Mouse (Mus musculus) regulatory T cell (primary cell): ENCODE results near the gene Cpe.
"Not testable (repeated sequence)": the region's sequence is repeated elsewhere in the genome, so short reads cannot be mapped to it uniquely, and the experiment has no call there.

Experiments
- in situ Hi-C: fragments of 300-600 bp; cut with MboI, MseI; formaldehyde crosslinking; loops from one replicate; pipeline ENCODE4 v1.15.1; 2025; ENCODE audit warnings: high pct_unique_total_duplicates

Gene Cpe

DNA sequence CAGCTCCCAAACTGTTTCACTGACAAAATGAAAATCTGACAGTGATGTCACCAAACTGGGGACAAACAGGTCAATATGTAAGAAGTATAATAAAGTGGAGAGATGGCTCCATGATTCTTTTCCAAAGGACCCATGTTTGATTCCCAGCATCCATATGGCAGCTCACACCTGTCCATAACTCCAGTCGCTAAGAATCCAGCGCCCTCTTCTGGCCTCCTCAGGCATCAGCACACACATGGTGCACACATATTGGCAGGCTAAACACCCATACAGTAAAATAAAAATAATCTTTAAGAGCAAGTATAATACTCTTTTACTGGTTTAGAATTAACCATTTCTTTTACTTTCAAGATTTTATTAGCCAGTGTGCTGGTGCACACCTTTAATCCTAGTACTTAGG lies 16.5 kb downstream of the Cpe start:
- in situ Hi-C loops = no loop called here

DNA sequence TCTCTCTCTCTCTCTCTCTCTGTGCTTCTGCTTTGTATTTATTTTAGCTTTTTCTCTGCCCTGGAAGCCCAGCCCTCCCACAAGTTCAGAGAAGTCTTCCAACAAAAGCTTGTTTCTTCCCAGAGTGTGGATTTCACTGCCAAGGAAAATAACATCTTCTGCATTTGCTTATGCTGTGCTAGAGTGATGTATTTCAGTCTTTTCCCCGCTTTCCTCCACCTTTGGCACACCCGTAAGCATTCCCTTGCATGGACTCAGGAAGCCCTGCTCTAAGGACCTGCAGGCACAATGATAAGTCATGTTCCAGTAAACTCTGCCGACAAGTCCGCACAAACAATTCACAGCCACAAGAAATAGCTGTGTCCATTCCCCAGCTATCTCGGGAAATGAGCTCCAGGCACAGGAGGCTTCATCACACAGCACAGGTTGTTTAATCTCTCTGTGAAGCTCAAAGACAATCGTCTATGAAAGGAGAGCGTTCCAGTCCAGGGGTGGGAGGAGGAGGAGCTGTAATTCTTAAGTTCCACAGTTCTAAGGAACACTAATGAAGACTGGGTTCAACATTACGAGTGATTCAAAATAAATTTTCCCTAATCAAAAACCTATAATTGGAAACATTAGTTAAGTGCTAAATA lies 17.8 kb downstream of the Cpe start:
- in situ Hi-C loops = no loop called here

DNA sequence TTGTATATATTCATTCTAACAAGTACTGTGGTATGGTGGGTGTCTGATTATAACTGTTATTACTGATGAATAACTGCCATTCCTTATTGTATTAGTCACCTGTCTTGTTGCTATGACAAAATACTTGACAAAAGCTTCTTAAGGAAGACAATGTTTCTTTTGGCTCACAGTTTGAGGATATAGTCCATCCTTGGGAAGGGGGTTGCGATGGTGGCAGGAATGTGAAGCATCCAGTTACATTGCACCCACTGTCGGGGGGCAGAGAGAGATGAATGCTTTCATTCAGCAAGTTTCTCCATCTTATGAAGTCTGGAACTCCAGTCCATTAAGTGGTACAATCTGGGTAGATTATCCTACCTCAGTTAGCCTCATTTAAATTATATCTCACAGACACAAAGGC lies 19.9 kb downstream of the Cpe start:
- in situ Hi-C loops = no loop called here

DNA sequence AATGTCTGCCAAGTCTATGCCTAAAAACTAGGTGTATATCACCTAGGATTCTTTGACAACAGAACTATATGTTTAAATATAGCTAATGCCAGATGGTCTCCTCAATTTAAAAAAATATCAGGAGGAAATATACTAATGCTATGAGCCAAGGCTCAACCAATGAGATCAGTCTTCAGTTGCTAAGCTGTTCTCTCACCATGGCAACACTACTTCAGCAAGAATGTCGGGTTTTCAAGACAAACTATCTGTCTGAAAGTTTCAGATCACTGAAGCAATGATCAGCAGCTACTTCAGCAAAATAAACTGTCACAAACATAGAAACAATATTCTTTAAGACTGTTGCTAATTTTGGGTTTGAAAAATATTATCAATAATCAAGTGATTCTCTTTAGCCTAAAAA lies 20.9 kb downstream of the Cpe start:
- in situ Hi-C loops = no loop called here

DNA sequence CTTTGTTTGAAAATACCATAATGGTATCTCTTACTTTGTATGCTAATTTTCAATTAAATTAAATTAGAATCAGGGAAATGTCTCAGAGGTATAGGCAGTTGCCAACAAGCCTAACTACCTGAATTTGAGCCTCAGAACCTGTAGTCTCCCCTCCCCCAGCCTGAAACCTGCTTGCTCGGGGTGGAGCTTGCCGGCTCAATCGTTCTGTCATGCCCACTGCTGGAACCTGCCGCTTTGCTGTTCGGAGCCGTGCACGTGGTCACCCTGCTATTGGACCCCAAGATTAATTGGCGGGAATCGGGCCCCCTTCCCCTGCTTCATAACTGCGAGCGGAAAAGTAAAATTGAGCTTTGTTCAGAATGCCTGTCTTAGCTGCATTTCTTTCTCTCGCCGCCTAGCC lies 26.5 kb downstream of the Cpe start:
- in situ Hi-C loops = not testable (repeated sequence)

DNA sequence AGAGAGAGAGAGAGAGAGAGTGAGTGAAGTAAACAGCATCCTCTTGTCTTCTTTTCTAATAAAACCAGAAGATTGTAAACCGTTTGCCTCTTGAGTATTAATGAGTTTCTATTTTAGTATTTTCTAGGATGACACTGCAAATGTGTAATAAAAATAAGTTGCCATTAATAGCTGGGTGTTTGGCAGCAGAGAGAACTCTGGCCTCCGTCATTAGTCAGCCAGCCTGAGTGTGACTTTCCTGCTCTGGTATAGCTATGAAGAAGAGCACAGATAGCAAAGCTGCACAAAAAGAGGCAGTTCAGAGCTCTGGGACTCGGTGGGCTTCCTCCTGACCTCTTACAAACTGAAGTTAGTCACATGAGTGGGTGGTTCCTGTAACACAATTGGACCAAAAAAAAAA lies 27.3 kb downstream of the Cpe start:
- in situ Hi-C loops = no loop called here

DNA sequence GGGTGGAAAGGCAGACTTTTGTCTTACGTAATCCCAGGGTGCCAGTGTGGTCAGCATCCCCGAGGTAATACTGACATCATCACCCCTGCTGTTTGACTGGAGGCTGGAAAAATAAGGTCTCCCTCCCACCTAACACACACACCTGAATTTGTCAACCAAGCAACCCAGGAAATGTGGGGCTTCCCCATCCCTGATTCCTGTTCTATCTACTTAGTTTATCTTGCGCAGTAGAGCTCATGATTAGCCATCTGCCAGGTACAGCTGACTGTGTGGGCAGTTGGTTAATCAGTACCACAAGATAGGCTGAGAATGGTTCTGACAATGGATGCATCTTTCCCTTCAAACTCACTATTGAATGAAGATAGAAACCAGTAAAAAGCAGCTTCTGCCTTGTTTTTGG lies 28.0 kb downstream of the Cpe start:
- in situ Hi-C loops = no loop called here

DNA sequence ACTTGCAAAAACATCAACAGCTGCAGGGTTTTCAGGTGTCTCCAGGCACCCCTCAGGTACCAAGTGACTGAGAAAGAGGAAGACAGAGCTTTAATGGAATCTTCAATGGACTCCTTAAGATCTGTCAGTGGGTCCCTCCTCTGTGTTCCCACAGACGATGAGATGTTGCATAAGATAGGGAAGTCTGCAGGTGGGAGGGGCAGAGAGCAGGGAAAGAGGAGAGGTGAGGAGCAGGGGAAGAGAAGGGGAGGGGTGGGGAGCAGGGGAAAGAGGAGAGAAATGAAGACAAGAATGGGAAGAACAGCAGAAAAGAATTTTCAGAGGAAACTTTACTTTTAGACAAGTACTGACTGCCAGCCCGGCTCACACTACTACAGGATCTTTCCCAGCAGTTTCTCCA lies 28.5 kb downstream of the Cpe start:
- in situ Hi-C loops = no loop called here

DNA sequence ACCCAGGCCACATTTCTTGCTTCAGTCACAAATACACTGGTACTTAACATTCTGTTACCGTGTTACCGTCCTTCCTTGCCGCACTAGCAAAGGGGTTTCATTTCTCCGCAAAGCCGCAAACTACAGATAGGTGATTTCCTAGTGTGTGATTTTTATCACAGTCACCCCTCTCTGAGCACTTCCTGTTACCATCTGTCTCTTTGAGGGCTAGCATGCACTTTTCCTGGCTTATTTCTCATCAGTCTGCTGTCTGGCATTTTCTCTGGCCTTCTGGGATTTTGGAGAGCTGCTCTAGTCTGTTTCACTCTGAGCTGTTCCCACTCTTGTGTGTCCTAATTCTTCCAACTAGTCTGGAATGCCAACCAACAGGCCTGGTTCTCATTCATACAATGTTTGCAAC lies 33.8 kb downstream of the Cpe start:
- in situ Hi-C loops = no loop called here

DNA sequence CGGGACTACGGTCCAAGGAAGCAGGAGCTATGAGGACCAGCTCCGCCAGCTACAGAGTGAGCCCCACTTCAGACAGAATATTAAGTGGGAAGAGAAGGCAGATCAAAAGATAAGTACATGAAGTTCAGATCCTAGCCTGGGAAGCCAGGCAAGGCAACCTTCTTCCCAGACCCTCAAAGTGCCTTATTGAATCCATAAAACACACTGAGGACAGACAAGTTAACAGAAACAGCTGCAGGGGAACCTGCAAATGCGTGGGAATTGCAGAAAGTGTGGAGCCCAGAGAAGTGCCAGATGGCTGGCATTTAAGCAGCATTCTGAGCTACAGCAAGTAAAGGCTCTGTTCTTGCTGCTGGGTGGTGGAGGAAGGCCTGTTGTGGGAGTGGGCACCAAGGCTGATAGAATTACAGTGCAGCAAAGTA lies 34.9 kb downstream of the Cpe start:
- in situ Hi-C loops = no loop called here

DNA sequence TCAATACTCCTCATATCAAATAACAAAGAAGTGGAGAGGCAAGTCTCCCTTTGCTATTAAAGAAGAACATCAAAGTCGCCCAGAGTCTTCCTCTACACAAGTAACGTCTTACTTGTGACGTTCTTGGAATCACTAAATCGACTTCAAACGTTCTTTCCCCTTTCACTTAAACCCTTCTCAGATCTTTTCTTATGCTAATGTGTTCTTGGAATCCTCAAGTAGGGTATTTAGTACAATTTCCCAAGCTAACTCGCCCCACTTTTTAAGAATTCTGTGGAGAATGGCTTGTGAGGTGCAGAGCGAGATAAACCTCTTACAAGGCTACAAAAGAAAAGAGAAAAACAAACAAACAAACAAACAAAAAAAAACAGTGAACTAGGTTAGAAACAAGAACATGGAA lies 35.3 kb downstream of the Cpe start:
- in situ Hi-C loops = no loop called here

DNA sequence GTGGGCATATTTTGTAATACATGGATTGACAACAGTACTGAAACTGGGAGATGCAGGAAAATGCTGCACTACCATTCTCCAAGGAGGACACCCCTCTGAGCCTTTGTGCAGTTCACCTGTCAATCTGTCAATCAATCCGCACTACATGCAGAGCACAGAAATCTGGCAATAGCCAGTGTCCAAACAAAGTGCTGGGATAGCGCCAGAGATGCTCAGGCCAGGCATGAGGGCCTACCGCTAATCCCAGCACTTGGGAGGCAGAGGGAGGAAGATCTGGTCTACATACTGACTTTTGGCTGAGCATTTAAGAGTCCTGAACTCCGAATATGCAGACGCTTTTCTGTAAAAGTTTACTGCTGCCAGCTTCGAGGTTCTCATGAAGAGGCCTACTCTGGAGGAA lies 37.0 kb downstream of the Cpe start:
- in situ Hi-C loops = no loop called here

DNA sequence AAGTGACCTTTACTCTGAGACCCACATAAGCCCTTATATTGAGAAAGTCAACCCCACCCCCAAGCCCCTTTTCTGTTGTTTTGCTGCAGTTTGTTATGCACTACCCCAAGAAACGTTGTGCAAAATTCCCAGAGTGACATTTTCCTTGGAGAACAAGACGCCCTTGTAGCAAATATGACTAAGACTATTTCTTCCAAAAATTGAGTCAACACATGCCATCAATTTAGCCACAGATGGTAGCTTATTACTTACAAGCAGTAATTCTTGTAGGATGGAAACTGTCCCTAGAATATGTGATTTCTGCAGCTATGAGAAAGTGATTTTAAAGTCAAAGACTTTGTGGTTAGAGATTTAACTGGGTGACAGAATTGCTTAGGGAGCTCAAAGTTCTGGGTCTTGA lies 37.8 kb downstream of the Cpe start:
- in situ Hi-C loops = no loop called here

DNA sequence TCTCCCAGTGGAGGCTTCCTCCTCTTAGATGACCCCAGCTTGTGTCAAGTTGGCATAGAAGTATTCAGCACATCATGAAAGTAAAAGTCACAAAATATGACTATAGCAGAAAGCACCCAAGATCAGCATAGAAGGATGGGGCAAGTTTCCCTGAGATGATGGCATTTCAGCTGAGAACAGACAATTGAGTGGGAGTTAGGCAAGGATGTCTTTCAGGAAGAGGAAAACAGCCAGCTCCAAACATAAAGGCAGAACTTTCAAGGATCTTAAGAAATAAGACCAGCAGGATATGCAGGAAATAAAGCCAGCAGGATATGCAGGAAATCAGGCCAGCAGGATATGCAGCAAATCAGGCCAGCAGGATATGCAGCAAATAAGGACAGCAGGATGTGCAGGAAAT lies 40.6 kb downstream of the Cpe start:
- in situ Hi-C loops = no loop called here

DNA sequence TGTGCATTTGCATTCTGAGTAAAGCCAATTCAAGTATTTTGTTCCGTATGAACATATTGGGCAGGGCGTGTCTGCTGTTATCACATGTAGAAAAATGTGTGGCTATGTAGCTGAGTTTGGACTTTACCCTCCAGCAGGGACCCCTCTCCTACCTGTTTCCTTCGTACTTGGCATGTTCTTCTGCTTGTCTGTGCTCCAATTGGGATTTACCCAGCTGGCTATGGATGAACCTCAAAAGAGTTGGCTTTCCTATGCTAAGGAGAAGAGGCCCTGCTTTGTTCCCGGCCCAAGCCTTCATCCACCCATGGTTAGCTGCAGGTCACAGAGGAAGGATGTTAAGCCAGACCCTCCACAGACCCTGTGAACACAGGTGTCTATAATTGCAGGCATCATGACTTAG lies 44.8 kb downstream of the Cpe start:
- in situ Hi-C loops = no loop called here

DNA sequence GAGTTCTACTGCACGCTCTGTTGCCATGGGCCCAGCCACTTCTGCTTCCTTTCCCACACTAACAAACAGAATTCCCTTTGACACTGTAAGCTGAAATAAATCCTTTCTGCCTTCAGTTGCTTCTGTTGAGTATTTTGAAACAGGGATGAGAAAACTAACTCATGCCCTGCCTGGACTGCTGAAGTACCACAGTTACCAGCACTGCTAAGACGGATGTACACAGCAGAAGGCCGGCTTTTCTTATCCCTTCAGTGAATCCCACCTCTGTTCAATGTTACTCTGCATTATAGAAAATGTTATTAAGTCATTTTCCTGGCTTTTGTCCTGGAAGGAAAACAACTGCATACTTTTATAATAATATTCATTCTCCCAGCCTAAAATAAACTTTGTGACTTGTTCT lies 45.7 kb downstream of the Cpe start:
- in situ Hi-C loops = no loop called here

DNA sequence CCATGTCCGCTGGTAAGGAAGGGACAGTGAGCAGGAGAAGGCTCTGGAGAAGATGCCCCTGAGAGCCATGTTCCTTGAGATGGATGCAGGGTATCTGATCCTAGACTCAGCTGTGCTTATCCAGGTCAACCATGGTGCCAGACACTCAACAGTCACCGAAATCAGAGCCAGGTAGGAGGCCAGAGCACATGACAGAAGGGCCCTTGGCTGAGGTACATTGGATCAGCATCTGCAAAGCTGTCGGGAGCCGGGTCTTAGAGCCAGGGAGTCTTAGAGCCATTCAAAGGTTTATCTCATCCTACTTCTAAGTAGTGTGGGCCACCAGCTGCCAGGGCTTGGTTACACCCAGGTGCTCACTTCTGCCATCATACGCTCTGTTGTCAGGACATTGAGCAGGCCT lies 46.4 kb downstream of the Cpe start:
- in situ Hi-C loops = no loop called here

DNA sequence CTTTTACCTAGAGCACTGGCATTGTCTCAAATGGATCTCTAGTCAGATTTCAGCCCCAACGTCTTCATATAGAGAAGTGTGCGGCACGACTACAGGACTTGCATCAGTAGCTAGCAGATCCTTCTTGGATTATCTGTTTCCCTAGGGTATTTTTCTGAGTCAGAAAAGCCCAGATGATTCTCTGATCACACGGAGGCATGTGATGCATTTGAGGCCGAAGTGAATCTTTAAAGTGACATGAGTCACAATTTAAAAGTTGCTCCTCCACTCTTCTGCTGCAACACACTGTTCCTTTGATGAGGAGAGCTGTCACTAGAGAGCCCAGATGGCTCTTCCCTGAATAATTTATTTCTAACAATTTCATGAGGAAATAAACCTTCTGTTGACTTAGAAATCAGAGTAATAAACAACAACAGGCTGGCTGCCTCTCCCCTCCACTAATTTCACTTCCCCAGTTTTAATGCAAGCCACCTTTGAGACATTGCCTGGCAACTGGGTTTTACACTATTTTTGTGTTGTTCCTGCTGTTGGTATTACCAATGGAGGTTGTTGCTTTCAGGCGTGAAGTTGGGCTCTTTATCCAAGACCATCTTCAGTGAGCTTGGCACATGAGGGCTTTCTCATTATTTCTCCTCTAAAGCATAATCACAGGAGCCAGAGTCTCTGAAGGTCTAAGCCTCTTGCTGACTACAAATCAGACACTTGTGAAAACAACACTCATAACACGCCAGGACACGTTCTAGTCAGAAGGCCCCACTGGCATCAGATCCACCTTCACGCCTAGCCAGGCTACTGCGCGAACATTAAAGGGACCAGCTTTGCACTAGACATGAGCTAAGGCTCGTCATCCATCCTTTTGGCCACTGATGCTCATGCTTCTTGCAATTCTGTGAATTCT lies 48.5 kb downstream of the Cpe start:
- in situ Hi-C loops = no loop called here

DNA sequence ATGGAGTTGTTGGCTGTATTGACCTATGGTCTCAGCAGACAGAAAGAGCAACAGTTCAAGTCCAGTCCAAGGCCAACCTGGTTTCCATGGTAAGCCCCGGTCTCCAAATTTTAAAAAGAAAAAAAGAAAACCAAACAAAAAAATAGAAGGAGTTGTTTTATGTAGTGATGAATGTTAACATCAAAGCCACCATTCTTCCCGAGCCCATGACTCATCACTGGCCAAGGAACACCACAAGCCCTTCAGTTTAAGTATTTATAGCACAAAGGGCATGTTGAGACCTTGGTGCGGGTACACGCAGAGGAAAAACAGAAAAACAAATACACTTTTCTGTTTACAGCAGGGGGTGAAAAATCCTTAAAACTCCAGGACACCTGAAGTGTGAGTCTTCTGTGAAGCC lies 49.5 kb downstream of the Cpe start:
- in situ Hi-C loops = no loop called here

DNA sequence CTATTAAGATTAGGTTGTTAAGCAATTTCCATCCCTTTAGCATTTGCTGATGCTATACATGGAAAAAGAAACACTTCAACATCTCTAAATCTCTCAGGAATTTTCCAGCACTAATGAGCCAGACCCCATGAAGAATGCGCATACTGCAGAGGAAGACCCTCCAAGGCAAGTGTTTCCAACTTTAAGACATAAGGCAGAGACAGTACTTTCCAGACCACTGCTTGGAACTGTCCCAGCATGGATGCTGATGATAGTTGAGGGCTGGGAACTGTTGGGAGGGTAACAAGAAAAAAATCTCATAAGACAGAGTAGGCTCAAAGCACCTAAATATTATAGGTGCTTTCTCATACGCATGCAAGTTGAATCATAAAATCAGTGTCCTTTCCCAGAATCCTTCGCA lies 50.1 kb downstream of the Cpe start:
- in situ Hi-C loops = no loop called here

DNA sequence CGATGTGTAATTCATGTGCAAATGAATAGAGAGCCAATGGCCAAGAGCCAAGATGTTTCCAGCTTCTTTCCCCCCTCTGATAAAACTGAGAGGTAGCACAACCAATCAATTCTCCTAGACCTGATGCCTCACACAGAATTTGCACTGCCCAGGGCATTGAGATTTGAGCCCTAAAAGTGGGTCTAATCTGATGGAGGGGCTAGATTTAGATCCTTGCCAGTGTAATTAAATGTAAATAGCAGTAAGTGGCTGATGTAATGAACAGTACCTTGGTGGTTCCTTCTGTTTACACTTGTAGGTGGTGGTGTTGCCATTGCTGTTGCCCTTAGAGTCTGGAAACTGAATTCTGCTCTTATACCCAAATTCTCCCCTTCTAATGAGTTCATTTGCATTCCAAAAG lies 52.3 kb downstream of the Cpe start:
- in situ Hi-C loops = no loop called here

DNA sequence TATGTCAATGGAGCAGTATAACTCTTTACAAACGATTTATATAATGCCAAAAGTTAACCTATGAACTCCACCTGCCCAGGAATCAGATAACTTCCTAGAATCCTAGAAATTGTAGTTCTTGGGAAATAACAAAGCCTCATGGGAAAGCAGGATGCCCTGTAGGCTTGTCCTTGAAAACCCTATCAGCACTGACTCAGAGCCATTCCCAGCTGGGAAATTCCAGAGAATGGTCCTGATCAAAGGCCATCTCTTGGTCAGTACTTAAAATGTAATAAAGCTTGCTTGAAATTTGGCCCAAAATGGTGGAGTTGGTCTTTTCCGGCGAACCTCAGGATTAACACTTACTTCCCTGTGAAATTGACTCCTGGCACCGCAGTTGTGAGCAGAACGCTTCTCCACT lies 53.2 kb downstream of the Cpe start:
- in situ Hi-C loops = no loop called here

DNA sequence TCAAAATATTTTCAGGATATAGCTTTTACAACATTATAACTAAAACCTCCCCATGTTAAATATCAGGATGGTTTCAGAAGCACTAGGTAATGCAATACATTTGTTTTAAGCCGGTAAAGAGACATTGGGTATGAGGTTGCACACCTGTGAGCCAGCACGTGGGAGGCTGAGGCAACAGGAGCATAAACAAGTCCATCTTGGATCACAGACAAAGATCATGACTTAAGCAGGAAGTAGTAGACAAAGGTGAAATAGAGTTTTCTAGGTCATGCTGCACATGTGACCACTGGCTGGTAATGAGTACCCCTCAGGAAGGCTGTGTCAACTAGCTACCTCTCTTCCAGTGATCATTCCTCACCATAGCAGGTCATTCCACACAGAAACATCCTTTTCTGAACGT lies 58.0 kb downstream of the Cpe start:
- in situ Hi-C loops = no loop called here
